Mouse (Mus musculus) bone marrow, adult 2 months (tissue): Measurements from ENCODE around the gene Tshz2.

ENCODE experiments used
- CTCF ChIP-seq: fragments of 200-500 bp; IDR thresholded peaks from 2 replicates; pipeline ENCODE4 v1.5.1; 2011; ENCODE audit warnings: low read length, control low read depth; ENCODE audit not compliant: control insufficient read depth, insufficient read depth
- POLR2A ChIP-seq: fragments of 200-500 bp; IDR thresholded peaks from 2 replicates; pipeline ENCODE4 v1.6.1; 2011; ENCODE audit warnings: low read depth, mild to moderate bottlenecking, control low read depth, low read length, borderline replicate concordance; ENCODE audit not compliant: control insufficient read depth

DNA sequence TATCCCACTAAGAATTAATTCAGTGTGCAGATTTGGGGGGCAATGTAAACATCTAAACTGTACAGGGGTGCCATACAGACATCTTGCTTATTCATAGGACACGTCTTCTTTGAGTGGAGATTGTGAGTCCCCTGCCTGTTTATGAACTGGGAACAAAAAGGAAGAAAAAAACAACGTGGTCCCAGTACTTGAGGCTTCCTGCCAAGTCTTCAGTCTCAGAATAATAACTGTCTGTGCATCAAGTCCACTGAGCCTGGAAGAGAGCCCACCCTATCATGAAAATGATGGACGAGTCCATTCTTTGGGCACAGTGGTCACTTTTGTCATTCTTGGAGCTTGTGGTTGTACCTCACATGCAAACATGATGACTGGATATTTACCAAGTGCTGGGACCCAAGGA, 39.1 kb upstream of the Tshz2 start:
- no peak for TF ChIP-seq POLR2A
- TF ChIP-seq CTCF = no peak
